Mouse (Mus musculus): Measurements from ENCODE around the gene Tpk1.
A peak's percentile ranks its signal among the peaks of the same experiment; 100 is the strongest.

The Tpk1 gene

GRCm38 (mm10) chr6:43343006-43343405 is 323.1 kb downstream of the Tpk1 start:
- DNase-seq, result no peak

GRCm38 (mm10) chr6:43342386-43342785 is 323.7 kb downstream of the Tpk1 start:
- no peak for DNase-seq

DNA sequence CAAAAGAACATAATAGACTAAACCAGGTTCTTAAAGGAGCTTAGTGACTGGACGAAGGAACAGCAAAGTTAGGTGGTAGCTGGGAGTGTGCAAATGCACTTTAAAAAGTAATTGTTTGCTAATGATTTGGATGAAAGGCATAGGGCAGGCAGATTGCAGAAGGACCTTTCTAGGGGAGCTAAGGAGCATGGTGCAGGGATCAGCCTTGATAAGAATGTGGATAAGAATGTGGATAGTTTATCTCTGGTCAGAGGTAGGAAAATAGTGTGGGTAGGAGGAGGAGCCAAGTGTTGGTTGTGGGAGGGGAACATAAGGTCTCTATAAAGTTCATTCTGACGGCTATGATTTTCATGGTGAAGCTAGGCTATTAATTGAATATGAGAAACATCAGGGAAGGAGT is 327.3 kb downstream of the Tpk1 start:
- no peak for DNase-seq

GRCm38 (mm10) chr6:43337491-43337961 is 328.6 kb downstream of the Tpk1 start:
- peak; percentile 36 for DNase-seq

DNA sequence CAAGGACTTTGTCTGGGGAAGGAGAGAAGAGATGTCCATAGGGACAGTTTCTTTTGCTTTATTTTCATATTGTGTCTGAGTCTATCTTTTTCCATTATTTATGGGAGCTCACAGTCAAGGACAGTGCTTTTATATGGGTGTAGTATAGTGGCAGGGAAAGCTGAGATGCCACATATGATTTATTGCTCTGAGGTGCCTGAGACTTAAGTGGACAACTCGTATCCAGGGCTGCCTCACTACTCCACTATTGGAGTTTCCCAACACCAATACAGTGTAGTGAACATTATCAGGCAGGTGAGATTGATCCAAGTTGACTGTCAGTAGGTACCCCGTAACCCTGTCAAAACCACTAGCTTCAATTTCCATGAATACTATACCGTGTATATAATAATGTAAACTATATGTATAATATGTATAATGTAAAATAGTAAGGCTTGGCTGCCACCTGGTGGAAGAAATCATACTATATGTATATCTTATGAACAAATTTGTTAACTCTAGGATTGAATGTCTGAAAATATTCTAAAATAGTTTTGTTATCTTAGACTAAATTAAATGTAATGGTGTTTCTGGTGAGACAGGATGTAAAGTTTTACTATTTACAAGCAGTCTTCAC is 330.4 kb downstream of the Tpk1 start:
- no peak for DNase-seq

DNA sequence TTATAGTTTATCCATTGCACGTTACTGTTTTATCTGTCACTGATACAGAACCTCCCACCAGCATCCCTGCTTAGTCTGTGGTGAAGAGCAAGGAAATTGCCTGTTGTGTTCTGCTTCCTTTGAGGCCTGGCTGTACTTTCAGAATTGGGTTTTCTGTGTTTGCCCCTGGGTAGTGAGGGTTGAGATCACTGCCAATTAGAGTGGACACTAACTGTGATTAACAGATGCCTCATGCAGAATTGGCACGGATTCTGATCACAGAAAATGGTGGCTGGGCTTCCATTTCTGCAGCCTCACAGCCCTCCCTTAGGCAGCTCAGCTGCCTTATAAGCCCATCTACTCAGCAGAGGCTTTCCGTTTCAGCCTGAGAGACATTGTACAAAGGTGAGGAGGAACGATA is 332.6 kb downstream of the Tpk1 start:
- no peak for DNase-seq

GRCm38 (mm10) chr6:43312961-43313656 is 353.0 kb downstream of the Tpk1 start:
- DNase-seq, result peak; percentile 22

GRCm38 (mm10) chr6:43312546-43312945 is 353.5 kb downstream of the Tpk1 start:
- no peak for DNase-seq

DNA sequence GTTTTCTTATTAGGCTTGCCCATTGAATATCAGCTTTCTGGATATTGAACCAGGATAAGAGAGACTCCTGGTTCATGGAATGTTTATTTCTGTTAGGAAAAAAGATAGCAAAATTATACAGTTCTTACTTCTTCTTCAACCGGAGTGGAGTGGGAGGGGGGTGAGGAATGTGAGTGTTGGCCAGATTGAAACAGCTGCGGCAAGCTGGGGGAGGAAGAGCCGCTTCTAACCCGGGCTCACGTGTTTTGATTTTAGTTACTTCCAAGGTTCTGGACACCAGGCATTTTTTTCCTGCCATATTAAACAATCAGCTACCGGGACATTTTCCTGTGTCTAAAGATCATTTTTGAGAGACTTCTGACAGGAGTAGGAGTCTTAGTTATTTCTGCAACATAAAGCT is 356.0 kb downstream of the Tpk1 start:
- DNase-seq, result no peak

GRCm38 (mm10) chr6:43309454-43309853 is 356.6 kb downstream of the Tpk1 start, which contains the start of gene Nobox:
Gene Nobox, minus strand, starts transcription at chr6:43309554.
- no peak for DNase-seq

- DNase-seq, result no peak
Measured at GRCm38 (mm10) chr6:43297508-43297850, 368.6 kb downstream of the Tpk1 start.

DNA sequence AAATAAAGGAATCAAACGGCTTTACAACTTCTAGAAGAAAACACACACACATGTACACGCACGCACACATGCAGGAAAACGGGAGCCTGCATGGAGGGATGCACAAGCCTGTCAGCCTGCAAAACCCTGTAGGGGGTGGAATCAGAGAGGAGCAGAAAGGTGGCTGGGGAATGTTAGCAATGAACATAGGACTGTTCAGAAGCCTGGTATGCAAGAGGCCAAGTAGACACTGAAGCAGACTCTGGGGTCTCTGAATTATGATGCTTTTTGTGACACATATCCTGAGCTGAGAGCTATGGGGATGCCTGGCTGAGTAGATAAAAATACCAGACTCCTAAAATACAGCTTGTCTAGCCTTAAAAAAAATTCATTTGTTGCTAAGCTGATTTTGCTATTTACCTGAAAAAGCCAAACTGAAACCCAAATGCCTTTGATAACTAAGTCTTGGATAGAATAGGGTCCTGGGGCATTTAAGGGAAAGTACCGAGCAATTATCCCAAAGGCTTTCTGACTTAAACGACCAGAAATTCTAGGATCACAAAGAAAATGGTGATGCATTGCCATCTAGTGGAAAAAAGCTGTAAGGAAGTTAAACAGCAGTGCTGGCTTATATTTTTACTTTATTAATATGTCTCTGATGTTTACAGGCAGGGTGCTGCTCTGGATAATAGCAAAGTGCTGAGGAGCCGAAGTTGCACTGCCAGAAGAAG is 369.1 kb downstream of the Tpk1 start:
- peak; percentile 57 for DNase-seq

DNA sequence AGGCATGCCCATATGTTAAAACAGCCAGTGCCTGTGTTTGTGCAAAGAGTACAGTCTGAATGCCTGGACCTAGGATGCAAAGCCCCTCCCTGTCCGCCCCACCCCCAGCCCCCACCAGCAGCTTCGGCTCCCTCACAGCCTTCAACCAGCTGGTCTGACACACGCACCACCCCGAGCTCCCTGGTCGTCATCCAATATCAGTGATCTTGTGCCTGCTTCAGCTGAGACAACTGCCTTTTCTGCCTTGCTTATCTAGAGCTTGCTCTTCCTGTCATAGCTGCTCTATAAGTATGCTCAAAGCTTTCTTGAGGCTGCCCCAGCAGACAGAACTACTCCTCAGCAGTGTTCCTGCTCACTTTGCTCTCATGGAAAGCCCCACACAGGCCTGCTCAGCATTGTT is 370.2 kb downstream of the Tpk1 start:
- no peak for DNase-seq

Data from kidney, adult 9 months (tissue).